Mouse (Mus musculus) G1E (cell line): Measurements from ENCODE around the gene Rhobtb1.

Experiments
- CTCF ChIP-seq: IDR thresholded peaks from 2 replicates; pipeline ENCODE4 v1.5.1; 2012; ENCODE audit warnings: low read depth, low read length, inconsistent platforms, mixed read lengths
- GATA2 ChIP-seq: IDR thresholded peaks from 2 replicates; pipeline ENCODE4 v1.6.1; 2012; ENCODE audit warnings: low read depth, low read length, inconsistent platforms, borderline replicate concordance
- TAL1 ChIP-seq: conservative IDR thresholded peaks from 2 replicates; pipeline ENCODE4 v1.6.1; 2012; ENCODE audit warnings: low read depth, low read length, inconsistent platforms, mixed read lengths

GRCm38 (mm10) chr10:69313944-69314343, 162.7 kb downstream of the Rhobtb1 start:
- TF ChIP-seq CTCF (no peak), GATA2 (no peak), TAL1 (no peak)
